Mouse (Mus musculus): ENCODE measurements around the gene Inhbe. TPM values are rescaled to one million over a fixed set of nuclear protein-coding genes. Genes with fewer than 3 reads are reported as not detected.

Inhbe gene
- polyA plus RNA-seq, 1 experiment, result not detected

DNA sequence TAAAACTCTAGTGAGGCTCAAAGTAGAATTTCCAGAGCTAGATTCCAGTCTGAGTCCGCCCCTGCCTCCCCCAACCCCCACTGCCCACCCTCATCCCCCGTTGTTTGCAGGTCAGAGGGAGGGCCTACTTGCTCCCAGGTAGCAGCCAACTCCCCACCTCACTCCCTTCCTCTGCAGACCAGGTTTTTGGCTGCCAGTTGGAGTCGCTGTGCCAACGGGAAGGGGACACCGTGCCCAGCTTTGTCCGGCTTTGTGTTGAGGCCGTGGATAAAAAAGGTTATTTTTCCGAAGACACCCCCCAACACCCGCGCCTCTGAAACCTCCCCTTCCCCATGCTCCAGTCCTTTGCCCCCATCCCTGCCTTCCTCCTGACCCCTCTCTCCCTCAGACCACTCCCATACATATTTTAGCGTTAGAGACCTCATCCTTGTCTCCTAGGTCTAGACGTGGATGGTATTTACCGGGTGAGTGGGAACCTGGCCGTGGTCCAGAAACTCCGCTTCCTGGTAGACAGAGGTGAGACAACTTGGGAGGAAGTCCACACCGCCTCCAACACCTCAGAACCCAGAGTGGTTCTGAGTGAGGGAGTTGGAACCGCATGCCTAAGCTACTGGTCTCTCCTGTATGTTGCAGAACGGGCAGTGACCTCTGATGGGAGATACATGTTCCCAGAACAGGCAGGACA is 26.6 kb downstream of the Inhbe start:
- H3K27me3 ChIP-seq (ENCODE audit: control insufficient read depth, insufficient read depth, low read length, poor library complexity, severe bottlenecking), result no peaks in the 10 kb centered on the region
- no peak overlapping the region for H3K4me3 ChIP-seq (ENCODE audit: low read depth, low read length)
- H3K4me1 ChIP-seq (ENCODE audit: control insufficient read depth, insufficient read depth, low read length), result peaks cover 10% of the 10 kb centered on the region
- TF ChIP-seq CTCF (IDR thresholded peaks at IDR 0.05; ENCODE audit: low read depth, low read length) (peak; percentile 26), POLR2A (IDR thresholded peaks at IDR 0.05; ENCODE audit: insufficient read depth, low read length) (no peak), EP300 (IDR thresholded peaks at IDR 0.05; ENCODE audit: insufficient read depth, low read depth, low read length) (no peak)
- H3K9me3 ChIP-seq (replicated peaks; ENCODE audit: control insufficient read depth, insufficient read depth, low read length, poor library complexity, severe bottlenecking), result no peaks in the 10 kb centered on the region
- H3K27ac ChIP-seq (ENCODE audit: insufficient read depth, low read length), result no peak overlapping the region
- H3K9ac ChIP-seq (ENCODE audit: low read depth, poor library complexity, severe bottlenecking), result peak overlapping the region; percentile 75; the same call in 1 of the 2 replicates
- H3K36me3 ChIP-seq (ENCODE audit: control insufficient read depth, insufficient read depth, low read length, poor library complexity, severe bottlenecking), result 0 out of 2 replicates have a peak, but pooled peaks cover 5% of the 10 kb centered on the region

DNA sequence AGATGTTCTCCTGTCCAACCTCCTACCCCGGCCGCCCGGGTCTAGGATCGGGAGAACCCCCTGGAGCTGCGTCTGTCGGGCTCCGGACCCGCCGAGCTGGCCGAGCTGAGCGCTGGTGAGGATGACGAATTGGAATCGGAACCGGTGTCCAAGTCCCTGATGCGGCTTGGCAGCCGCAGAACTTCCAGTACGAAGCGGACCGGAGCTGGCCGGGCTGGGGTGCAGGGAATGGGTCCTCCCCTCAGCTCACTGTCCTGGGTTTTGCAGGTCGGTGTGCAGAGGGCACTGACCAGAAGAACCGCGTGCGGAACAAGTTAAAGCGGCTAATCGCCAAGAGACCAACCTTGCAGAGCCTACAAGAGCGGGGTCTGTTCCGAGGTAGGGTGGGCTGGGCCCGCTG is 27.4 kb downstream of the Inhbe start:
- H3K27me3 ChIP-seq (ENCODE audit: control insufficient read depth, insufficient read depth, low read length, poor library complexity, severe bottlenecking), result no peaks in the 10 kb centered on the region
- 0 out of 2 replicates have a peak, but pooled peaks cover 5% of the 10 kb centered on the region for H3K36me3 ChIP-seq (ENCODE audit: control insufficient read depth, insufficient read depth, low read length, poor library complexity, severe bottlenecking)
- TF ChIP-seq CTCF (IDR thresholded peaks at IDR 0.05; ENCODE audit: low read depth, low read length) (no peak), POLR2A (IDR thresholded peaks at IDR 0.05; ENCODE audit: insufficient read depth, low read length) (no peak), EP300 (IDR thresholded peaks at IDR 0.05; ENCODE audit: insufficient read depth, low read depth, low read length) (no peak)
- H3K27ac ChIP-seq (ENCODE audit: insufficient read depth, low read length), result no peak overlapping the region
- H3K9me3 ChIP-seq (replicated peaks; ENCODE audit: control insufficient read depth, insufficient read depth, low read length, poor library complexity, severe bottlenecking), result no peaks in the 10 kb centered on the region
- H3K4me1 ChIP-seq (ENCODE audit: control insufficient read depth, insufficient read depth, low read length), result peaks cover 12% of the 10 kb centered on the region
- peak overlapping the region; percentile 75 for H3K9ac ChIP-seq (ENCODE audit: low read depth, poor library complexity, severe bottlenecking)
- H3K4me3 ChIP-seq (ENCODE audit: low read depth, low read length), result peak overlapping the region; percentile 56

DNA sequence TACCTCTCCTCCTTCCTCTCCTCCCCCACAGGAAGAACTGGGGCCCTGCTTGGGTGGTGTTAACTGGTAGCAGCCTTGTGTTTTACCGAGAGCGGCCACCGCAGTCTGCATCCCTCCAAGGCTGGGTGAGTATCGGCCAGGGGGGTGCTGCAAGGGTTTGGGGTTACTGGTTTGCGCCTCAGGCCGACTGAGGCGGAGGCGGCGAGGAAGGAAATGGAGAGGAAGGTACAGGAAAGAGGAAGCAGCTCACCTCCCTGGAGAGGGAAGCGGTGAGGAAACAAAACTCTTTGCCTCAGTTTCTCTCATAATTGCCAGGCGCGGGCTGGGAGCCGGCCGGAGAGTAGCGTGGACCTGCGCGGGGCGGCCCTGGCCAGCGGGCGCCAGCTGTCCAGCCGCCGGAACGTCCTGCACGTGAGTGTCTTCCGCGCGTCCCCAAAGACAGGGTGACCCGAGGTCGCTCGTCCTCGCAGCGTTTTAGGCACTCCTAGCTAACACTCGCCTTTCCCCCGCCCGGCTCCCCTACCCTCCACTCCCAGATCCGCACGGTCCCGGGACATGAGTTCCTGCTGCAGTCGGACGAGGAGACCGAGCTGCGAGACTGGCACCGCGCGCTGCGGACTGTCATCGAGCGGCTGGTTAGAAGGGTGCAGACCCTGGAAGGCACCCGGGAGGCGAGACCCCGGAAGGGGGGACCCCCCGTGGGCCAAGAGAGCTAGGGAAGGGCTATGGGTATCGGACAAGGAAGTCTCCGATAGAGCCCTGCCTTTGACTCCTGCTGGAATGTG is 28.0 kb downstream of the Inhbe start:
- Histone ChIP-seq H3K9me3 (replicated peaks; ENCODE audit: control insufficient read depth, insufficient read depth, low read length, poor library complexity, severe bottlenecking) (no peaks in the 10 kb centered on the region), H3K27ac (ENCODE audit: insufficient read depth, low read length) (no peak overlapping the region), H3K9ac (ENCODE audit: low read depth, poor library complexity, severe bottlenecking) (peak overlapping the region; percentile 75), H3K4me1 (ENCODE audit: control insufficient read depth, insufficient read depth, low read length) (peaks cover 12% of the 10 kb centered on the region), H3K4me3 (ENCODE audit: low read depth, low read length) (peak overlapping the region; percentile 56), H3K27me3 (ENCODE audit: control insufficient read depth, insufficient read depth, low read length, poor library complexity, severe bottlenecking) (no peaks in the 10 kb centered on the region), H3K36me3 (ENCODE audit: control insufficient read depth, insufficient read depth, low read length, poor library complexity, severe bottlenecking) (0 out of 2 replicates have a peak, but pooled peaks cover 5% of the 10 kb centered on the region)
- TF ChIP-seq POLR2A (IDR thresholded peaks at IDR 0.05; ENCODE audit: insufficient read depth, low read length), result no peak
- no peak for TF ChIP-seq EP300 (IDR thresholded peaks at IDR 0.05; ENCODE audit: insufficient read depth, low read depth, low read length)
- TF ChIP-seq CTCF (IDR thresholded peaks at IDR 0.05; ENCODE audit: low read depth, low read length), result no peak

DNA sequence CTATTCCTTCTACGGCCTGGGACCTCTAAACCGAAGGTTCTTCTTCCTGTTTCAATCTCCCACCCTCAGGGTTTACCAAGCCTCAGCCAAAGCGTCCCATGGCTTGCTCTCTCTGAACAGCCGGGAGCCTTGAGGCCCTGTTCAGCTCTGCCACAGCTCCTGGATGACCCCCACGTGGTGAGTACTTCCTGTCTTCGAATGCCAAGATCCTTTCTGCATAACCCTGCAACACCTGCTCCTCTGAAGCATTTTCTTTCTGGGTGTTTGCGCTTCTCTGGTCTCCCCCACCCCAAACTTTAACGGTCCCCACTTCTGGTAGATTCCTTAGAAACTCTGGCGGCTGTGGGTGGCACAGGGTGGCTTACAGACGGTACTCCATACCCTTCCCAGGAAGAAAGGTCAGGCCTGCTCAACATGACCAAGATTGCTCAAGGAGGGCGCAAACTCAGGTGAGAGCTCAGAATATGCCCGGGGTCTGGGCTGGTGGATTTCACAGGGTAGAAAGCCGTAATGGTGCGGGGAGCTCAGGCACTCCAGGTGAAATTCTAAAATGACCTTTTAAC is 28.7 kb downstream of the Inhbe start:
- Histone ChIP-seq H3K27me3 (ENCODE audit: control insufficient read depth, insufficient read depth, low read length, poor library complexity, severe bottlenecking) (no peaks in the 10 kb centered on the region), H3K9me3 (replicated peaks; ENCODE audit: control insufficient read depth, insufficient read depth, low read length, poor library complexity, severe bottlenecking) (no peaks in the 10 kb centered on the region), H3K4me3 (ENCODE audit: low read depth, low read length) (peak overlapping the region; percentile 56), H3K9ac (ENCODE audit: low read depth, poor library complexity, severe bottlenecking) (peak overlapping the region; percentile 75), H3K4me1 (ENCODE audit: control insufficient read depth, insufficient read depth, low read length) (peaks cover 12% of the 10 kb centered on the region), H3K36me3 (ENCODE audit: control insufficient read depth, insufficient read depth, low read length, poor library complexity, severe bottlenecking) (no peaks in the 10 kb centered on the region), H3K27ac (ENCODE audit: insufficient read depth, low read length) (no peak overlapping the region)
- TF ChIP-seq EP300 (IDR thresholded peaks at IDR 0.05; ENCODE audit: insufficient read depth, low read depth, low read length) (no peak), POLR2A (IDR thresholded peaks at IDR 0.05; ENCODE audit: insufficient read depth, low read length) (no peak), CTCF (IDR thresholded peaks at IDR 0.05; ENCODE audit: low read depth, low read length) (no peak)

DNA sequence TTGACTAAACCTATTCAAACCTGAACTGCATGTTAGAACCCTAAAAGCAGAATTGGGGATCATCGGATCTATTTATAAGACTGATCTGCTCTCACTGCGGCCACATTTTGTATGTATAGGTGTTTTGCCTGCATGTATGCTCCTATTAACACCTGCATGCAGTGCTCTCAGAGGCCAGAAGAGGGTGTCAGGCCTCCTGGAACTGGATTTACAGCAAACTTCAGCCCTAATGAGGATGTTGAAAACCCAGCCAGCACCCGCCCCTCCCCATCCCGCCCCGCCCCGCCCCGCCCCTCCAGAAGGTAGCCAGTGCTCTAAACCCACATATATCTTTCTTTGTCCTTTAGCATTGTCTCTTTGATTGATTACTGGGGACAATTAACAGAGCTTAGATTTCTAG is 29.7 kb downstream of the Inhbe start:
- H3K27me3 ChIP-seq (ENCODE audit: control insufficient read depth, insufficient read depth, low read length, poor library complexity, severe bottlenecking), result no peaks in the 10 kb centered on the region
- H3K36me3 ChIP-seq (ENCODE audit: control insufficient read depth, insufficient read depth, low read length, poor library complexity, severe bottlenecking), result no peaks in the 10 kb centered on the region
- H3K9ac ChIP-seq (ENCODE audit: low read depth, poor library complexity, severe bottlenecking), result no peak overlapping the region

More for the DNA sequence above, 29.7 kb downstream of the Inhbe start:
- TF ChIP-seq POLR2A (IDR thresholded peaks at IDR 0.05; ENCODE audit: insufficient read depth, low read length) (no peak), CTCF (IDR thresholded peaks at IDR 0.05; ENCODE audit: low read depth, low read length) (peak; percentile 43), EP300 (IDR thresholded peaks at IDR 0.05; ENCODE audit: insufficient read depth, low read depth, low read length) (no peak)
- Histone ChIP-seq H3K27ac (ENCODE audit: insufficient read depth, low read length) (no peak overlapping the region), H3K4me1 (ENCODE audit: control insufficient read depth, insufficient read depth, low read length) (peaks cover 12% of the 10 kb centered on the region), H3K9me3 (replicated peaks; ENCODE audit: control insufficient read depth, insufficient read depth, low read length, poor library complexity, severe bottlenecking) (no peaks in the 10 kb centered on the region), H3K4me3 (ENCODE audit: low read depth, low read length) (no peak overlapping the region)
